Mouse (Mus musculus): ENCODE data around the gene Galntl6.

DNA sequence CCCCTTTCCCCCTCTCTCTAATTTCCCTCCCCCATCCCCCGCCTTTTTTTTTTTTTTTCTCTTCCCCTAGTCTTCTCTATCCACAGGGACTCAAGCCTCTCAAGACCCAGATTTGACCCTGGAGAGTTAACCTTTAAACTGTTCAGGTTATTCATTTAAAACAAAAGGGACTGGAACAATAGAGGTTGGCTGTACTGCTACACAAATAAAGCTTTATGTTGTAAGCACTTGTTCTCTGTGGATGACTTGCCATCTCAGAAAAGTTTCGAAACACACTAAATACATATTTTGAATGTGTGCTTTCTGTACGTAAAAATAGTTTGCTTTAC, 1.2 kb upstream of the Galntl6 start:
- TF ChIP-seq CTCF (IDR thresholded peaks at IDR 0.05; ENCODE audit: low read depth, low read length) (no peak), POLR2A (IDR thresholded peaks at IDR 0.05; ENCODE audit: borderline replicate concordance, low read depth, low read length) (no peak)
